Mouse (Mus musculus) midbrain, embryonic 16.5 days (tissue): ENCODE measurements at regions not wholly inside any gene's neighbourhood (a gene's known extent, or its start where the extent isn't known, plus 50 kb on each side); places are given as distances from the start of the nearest gene placed in this dataset.

Experiments used
- ATAC-seq: fragments of 200-750 bp; cut with Nextera tagmentation; 2 replicates; pipeline ENCODE4 v1.8.0; 2017; ENCODE audit warnings: moderate TSS enrichment
- H3K27ac ChIP-seq: fragments of 300-500 bp; sonication (generic); 2 replicates; pipeline ENCODE4 v1.5.1; 2014; ENCODE audit warnings: mild to moderate bottlenecking, low read length, mixed read lengths
- H3K27me3 ChIP-seq: fragments of 300-500 bp; sonication (generic); 2 replicates; pipeline ENCODE4 v1.6.1; 2014; ENCODE audit warnings: low read depth, low read length, mixed read lengths; ENCODE audit not compliant: control insufficient read depth, insufficient read depth
- H3K36me3 ChIP-seq: fragments of 300-500 bp; sonication (generic); 2 replicates; pipeline ENCODE4 v1.6.1; 2014; ENCODE audit warnings: mild to moderate bottlenecking, low read length, moderate library complexity, mixed read lengths; ENCODE audit not compliant: control insufficient read depth, insufficient read depth
- H3K4me1 ChIP-seq: fragments of 300-500 bp; sonication (generic); 2 replicates; pipeline ENCODE4 v1.6.1; 2014; ENCODE audit warnings: mild to moderate bottlenecking, low read length, mixed read lengths; ENCODE audit not compliant: control insufficient read depth, insufficient read depth
- H3K4me2 ChIP-seq: fragments of 300-500 bp; sonication (generic); 2 replicates; pipeline ENCODE4 v1.6.1; 2014; ENCODE audit warnings: mild to moderate bottlenecking, low read length, mixed read lengths
- H3K4me3 ChIP-seq: fragments of 300-500 bp; sonication (generic); 2 replicates; pipeline ENCODE4 v1.5.1; 2014; ENCODE audit warnings: low read depth, mild to moderate bottlenecking, low read length, moderate library complexity, mixed read lengths
- H3K9ac ChIP-seq: fragments of 300-500 bp; sonication (generic); 2 replicates; pipeline ENCODE4 v1.6.1; 2014; ENCODE audit warnings: low read depth, low read length, mixed read lengths
- H3K9me3 ChIP-seq: fragments of 300-500 bp; sonication (generic); replicated peaks from 2 replicates; pipeline ENCODE4 v1.6.1; 2014; ENCODE audit warnings: mild to moderate bottlenecking, low read length, mixed read lengths; ENCODE audit not compliant: control insufficient read depth, poor library complexity, severe bottlenecking
- WGBS: fragments of 180-500 bp; shearing (Covaris S2); extraction: QIAGEN DNeasy Blood & Tissue Kit; methylation state at CpG from one replicate; pipeline ENCODE4 v1.1.7; 2014; 5-methylcytosine and 5-hydroxymethylcytosine counted together

DNA sequence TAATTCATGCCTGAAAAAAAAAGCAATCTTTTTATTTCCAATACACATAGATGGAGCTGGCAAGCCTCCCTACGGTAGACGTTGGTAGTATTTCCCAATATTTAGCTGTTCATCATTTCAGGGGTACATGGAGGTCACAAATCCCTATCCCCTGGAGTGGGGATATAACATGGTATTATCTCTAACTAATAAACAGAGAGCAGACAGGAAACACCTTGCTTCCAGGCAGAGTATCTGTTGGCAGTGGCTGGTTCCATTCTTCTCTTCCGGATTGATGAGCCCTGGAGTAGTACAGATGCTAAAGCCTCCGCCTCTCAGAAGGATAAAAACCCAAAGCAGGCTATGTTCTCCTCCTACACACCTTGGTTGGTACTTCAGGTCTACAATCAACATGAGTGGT lies 91.9 kb upstream of the Hnrnpa3 start:
- Histone ChIP-seq H3K4me1 (no peaks in the 10 kb centered on the region), H3K36me3 (no peaks in the 10 kb centered on the region), H3K9me3 (no peaks in the 10 kb centered on the region), H3K9ac (no peak overlapping the region), H3K4me2 (no peak overlapping the region), H3K27ac (no peak overlapping the region), H3K27me3 (no peaks in the 10 kb centered on the region), H3K4me3 (no peak overlapping the region)
- no peak for ATAC-seq
- WGBS, result 86% methylated on average over 4 of the region's 4 CpGs

DNA sequence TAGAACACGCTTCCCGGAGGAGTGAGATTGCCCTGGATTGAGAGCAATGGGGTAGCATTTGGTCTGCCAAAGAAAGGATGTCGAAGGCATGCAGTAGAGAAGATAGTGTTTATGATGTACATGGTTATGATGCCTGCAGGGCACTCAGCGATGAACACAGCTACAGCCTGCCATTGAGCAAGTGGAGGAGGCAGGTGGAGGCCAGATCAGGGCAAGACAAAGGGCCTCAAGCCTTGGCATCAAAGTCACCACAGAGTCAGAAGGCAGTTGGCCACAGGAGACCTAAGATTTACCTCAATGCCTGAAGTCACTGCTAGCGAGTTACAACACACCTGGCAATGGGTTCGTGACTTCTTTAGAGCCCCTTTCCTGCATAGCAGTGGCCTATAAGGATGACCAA lies 89.3 kb upstream of the Hnrnpa3 start:
- H3K4me1 ChIP-seq, result no peaks in the 10 kb centered on the region
- no peaks in the 10 kb centered on the region for H3K9me3 ChIP-seq
- no peak overlapping the region for H3K4me2 ChIP-seq
- H3K9ac ChIP-seq, result no peak overlapping the region
- no peaks in the 10 kb centered on the region for H3K27me3 ChIP-seq
- WGBS, result 87% methylated on average over 6 of the region's 6 CpGs
- H3K4me3 ChIP-seq, result no peak overlapping the region
- no peak overlapping the region for H3K27ac ChIP-seq
- ATAC-seq, result no peak
- no peaks in the 10 kb centered on the region for H3K36me3 ChIP-seq

DNA sequence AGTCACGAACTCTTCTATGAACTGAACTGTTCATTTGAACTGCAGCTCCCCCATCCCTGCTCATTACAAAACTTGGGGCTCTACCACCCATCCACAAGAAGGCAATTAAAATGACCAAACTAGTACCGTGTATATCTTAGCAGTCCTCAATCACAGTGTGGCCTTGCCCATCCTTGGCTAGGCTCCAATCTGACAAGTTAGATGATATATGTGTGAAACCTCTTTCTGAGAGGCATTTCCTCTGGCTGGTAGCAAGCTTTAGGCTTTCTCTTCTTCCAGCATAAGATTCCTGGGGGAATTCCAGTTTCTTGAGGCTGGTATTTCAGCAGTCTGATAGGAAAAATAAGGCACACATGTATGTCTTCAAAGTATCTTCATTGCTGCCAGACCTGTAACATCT lies 88.8 kb upstream of the Hnrnpa3 start:
- Histone ChIP-seq H3K27me3 (no peaks in the 10 kb centered on the region), H3K4me3 (no peak overlapping the region), H3K9me3 (no peaks in the 10 kb centered on the region), H3K27ac (no peak overlapping the region), H3K4me1 (no peaks in the 10 kb centered on the region), H3K36me3 (no peaks in the 10 kb centered on the region), H3K9ac (no peak overlapping the region), H3K4me2 (no peak overlapping the region)
- no peak for ATAC-seq
- WGBS, result 83% methylated on average over 2 of the region's 2 CpGs

DNA sequence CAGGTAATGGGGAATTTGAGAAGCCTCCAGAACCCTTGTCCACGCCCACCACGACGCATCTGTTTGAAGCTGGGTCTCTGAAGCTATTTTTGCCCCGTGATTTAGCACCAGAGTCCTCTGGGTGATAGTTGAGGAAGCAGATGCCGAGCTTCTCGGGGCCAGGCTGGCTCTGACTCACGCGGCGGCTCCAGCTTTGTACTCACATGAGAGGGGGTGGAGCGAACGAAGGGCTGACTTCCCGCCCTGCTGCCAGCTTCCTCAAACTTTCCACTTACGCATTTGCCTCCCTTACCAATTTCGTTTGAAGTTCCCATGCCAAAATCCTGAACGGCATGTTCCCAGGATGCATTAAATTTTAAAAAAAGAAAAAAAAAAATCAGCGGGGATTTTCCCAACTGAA lies 74.1 kb upstream of the Hnrnpa3 start:
- Histone ChIP-seq H3K27ac (no peak overlapping the region), H3K4me2 (peak overlapping the region; percentile 68), H3K36me3 (no peaks in the 10 kb centered on the region), H3K4me1 (peaks cover 6% of the 10 kb centered on the region), H3K4me3 (peak overlapping the region; percentile 30), H3K9ac (peak overlapping the region; percentile 58), H3K27me3 (no peaks in the 10 kb centered on the region), H3K9me3 (no peaks in the 10 kb centered on the region)
- ATAC-seq, result no peak
- WGBS, result 2% methylated on average over 16 of the region's 16 CpGs

DNA sequence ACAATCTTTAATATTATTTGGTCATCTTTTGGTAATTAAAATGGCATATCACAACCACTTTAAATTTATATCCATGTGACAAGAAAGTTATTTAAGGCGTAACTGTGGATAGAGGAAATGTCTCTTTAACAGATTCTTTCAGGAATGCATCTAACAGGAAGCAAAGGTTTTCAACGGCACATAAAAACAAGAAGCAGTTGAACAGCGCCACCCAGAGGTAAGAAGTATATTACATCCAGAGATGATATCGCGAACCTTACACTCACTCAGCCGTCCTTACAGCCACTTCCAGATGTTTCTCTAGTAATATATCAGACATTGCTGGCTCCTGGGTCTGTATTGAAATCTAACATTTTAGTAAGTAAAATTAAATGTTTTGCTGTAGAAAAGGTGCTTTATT lies 70.5 kb upstream of the Hnrnpa3 start:
- Histone ChIP-seq H3K27ac (no peak overlapping the region), H3K4me2 (no peak overlapping the region), H3K4me1 (peaks cover 6% of the 10 kb centered on the region), H3K27me3 (no peaks in the 10 kb centered on the region), H3K4me3 (no peak overlapping the region), H3K9me3 (no peaks in the 10 kb centered on the region), H3K9ac (no peak overlapping the region), H3K36me3 (no peaks in the 10 kb centered on the region)
- no peak for ATAC-seq
- WGBS, result 2% methylated on average over 6 of the region's 6 CpGs

DNA sequence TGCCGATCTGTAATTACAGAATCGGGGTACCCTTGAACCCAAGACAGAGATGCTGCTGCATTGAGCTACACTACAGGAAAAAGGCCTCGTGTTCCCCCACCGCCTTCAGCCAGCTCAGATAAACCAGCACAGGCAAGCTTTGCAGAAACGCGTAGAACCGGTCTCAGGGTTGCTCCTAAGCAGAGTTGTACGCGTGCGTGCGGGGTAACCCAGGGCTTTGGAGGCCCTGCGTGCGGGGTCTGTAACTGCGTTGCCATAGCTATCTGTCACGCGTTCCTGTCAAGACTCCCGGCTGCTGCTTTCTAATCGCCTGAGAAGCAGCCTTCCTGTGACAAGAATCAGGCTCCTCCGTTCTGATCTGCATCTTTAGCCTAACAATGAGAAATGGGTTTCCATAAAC lies 69.6 kb upstream of the Hnrnpa3 start:
- 4% methylated on average over 19 of the region's 19 CpGs for WGBS
- Histone ChIP-seq H3K4me2 (peak overlapping the region; percentile 38), H3K9me3 (no peaks in the 10 kb centered on the region), H3K9ac (no peak overlapping the region; the same call in 1 of the 2 replicates), H3K27me3 (no peaks in the 10 kb centered on the region), H3K4me1 (peaks cover 6% of the 10 kb centered on the region), H3K36me3 (no peaks in the 10 kb centered on the region), H3K27ac (no peak overlapping the region), H3K4me3 (peak overlapping the region; percentile 1; the same call in 1 of the 2 replicates)
- ATAC-seq, result peak; percentile 88

DNA sequence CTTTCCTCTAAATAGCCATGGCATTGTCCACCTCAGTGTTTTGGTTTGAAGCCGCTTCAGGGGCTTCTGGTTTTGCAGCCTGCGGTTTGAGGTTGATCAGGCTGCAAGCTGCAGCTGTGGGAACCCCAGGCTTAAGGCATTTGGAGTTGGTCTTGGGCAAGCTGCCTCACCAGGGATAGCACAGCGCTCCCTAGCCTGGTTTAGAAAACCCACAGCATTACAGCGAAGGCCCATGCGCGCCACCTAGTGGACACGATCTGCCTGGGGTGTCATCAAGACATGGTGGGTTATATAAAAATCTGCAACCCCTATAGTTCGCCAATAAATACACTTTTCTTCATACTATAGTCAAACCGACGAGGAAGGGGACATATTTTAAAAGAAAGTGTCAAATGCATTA lies 68.9 kb upstream of the Hnrnpa3 start:
- Histone ChIP-seq H3K4me3 (no peak overlapping the region), H3K9me3 (no peaks in the 10 kb centered on the region), H3K27ac (no peak overlapping the region), H3K4me2 (0 out of 2 replicates have a peak overlapping the region, but pooled peaks have one; percentile 38), H3K4me1 (no peaks in the 10 kb centered on the region; the same call in 1 of the 2 replicates), H3K36me3 (no peaks in the 10 kb centered on the region), H3K27me3 (no peaks in the 10 kb centered on the region), H3K9ac (no peak overlapping the region; the same call in 1 of the 2 replicates)
- peak; percentile 55; the same call in 1 of the 2 replicates for ATAC-seq
- WGBS, result 8% methylated on average over 10 of the region's 10 CpGs

DNA sequence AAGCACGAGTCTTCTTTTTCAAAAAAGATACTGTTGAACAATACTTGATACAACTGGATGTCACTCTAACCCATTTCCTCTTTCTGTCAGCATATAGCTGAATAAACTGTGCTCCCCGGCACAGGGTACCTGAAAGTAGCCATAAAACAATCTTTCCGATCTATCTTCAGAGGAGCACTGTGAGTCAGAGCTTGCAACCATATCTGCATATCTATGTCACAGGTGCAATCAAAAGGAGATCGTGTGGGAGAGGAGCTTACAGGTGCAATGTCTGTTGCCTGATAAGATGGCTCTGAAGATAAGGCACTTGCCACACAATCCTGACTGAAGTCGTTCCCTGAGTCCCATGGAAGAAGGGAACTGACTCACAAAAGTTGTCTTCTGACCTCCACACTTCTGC lies 58.5 kb upstream of the Hnrnpa3 start:
- no peaks in the 10 kb centered on the region for H3K36me3 ChIP-seq
- no peaks in the 10 kb centered on the region for H3K9me3 ChIP-seq
- H3K27ac ChIP-seq, result no peak overlapping the region
- peaks cover 7% of the 10 kb centered on the region for H3K4me1 ChIP-seq
- H3K9ac ChIP-seq, result no peak overlapping the region
- H3K27me3 ChIP-seq, result no peaks in the 10 kb centered on the region; the same call in 1 of the 2 replicates
- no peak overlapping the region for H3K4me3 ChIP-seq
- no peak for ATAC-seq
- H3K4me2 ChIP-seq, result no peak overlapping the region
- WGBS, result 76% methylated on average over 5 of the region's 5 CpGs

DNA sequence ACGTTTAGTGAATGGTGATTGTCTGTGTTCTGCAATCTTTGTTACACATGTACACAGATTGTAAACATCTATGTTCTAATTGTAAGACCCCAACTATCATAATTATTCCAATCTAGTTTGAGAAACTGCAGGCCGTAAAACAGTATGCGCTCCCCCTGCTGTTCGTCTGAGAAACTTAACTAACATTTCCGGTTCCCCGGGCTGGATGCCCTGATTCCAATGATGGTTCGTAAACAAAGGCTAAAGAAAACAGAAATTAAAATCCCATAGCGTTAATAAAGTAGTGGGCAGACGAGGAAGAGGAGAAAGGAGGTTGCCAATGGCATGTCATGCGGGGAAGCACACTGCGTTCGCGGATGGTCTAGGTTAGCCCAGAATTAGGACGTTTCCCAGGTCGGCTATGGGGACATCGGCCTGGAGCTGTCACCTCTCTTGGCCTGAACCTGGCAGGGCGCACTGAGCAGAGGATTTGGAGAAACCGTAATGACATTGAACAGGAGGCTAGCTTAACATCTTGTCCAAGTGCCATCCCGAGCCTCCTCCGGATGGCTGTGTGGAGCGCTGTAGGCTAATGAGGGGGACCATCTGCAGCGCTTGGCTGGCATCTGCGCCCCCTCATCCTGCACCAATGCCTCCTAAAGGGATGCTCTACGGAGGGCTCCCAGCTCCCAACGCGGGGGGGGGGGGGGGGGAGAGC lies 55.7 kb upstream of the Hnrnpa3 start:
- Histone ChIP-seq H3K4me2 (peak overlapping the region; percentile 71), H3K4me3 (peak overlapping the region; percentile 38), H3K4me1 (peaks cover 7% of the 10 kb centered on the region), H3K36me3 (no peaks in the 10 kb centered on the region), H3K27ac (no peak overlapping the region), H3K9ac (peak overlapping the region; percentile 63), H3K27me3 (no peaks in the 10 kb centered on the region; the same call in 1 of the 2 replicates), H3K9me3 (no peaks in the 10 kb centered on the region)
- ATAC-seq, result peak; percentile 85
- 9% methylated on average over 23 of the region's 26 CpGs for WGBS
